Mouse (Mus musculus) urinary bladder, adult 18-20 months (tissue): ENCODE results near the gene Ets1.

Experiments
- DNase-seq, 2 experiments: peaks; one replicate each; pipeline ENCODE4 v3.0.0; 2022; ENCODE audit warnings: low spot score in 2 of 2, mixed read lengths in 2 of 2

Ets1 gene

GRCm38 (mm10) chr9:32666611-32667517 is 30.8 kb downstream of the Ets1 start:
- no peak for DNase-seq

DNA sequence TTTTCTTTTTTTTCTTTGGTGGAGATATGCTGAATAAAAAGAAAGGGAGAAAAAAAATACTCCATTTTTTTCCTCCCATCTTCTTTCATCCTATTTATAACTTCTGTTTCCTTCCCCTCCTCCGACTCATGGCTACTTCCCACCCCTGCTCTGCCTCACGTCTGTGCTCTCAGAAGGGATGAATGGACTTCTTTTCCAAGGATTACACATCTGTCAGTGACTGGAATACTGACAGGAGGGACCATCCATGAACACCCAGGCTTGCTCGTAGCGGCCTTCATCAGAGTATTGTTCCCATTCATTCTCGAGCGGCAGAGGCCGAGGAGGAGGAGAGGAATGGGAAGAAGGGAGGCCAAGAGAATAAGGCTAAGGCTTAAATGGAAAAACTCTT is 31.5 kb downstream of the Ets1 start:
- no peak for DNase-seq

DNA sequence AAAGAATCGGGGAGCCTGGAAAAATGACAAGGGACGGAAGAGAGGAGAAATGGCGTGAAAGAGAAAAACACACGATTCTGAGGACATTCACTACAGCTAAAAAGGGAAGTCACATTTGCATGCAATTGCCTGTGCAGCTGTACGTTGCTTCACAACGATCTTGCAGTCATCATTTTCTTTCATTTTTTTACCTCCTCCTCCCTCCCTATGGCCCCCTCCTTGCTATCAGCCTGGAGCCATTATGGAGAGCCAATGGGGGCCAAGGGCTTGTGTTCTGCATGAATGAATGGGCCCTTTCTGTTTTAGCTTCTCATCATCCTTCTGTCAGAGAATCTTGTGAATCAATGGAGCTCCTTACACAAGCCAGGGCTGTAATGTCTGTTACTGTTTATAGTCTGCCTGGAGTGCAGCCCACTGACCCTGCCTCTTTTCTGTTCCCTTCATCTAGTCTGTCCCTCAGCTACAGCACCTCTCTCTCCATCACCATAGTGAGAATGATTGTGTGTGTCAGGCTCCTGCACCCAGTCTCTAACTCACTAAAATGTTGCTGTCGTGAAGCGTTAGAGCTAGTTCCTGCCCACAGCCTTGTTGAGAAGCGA is 32.2 kb downstream of the Ets1 start:
- no peak for DNase-seq

DNA sequence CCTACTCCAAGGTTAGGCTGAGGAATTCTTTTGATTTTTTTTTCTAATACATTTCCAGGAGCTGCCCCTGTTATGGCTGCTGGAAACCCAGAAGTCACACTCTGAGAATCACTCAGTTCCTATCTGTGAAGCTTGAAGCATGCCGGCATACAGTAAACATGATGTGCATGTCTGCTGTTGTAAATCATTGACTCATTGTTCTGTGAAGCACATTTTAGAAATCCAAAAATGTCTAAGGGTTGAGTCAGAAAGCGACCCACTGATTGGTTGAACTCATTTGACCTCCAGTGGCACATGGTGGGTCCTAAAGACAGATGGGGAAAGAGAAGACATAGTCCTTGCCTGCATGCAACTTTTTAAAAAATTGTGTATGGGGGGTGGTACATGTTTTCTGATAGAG is 33.4 kb downstream of the Ets1 start:
- DNase-seq = no peak

- DNase-seq = peak; percentile 30 to 49
Measured at GRCm38 (mm10) chr9:32671970-32672859, 36.2 kb downstream of the Ets1 start.

DNA sequence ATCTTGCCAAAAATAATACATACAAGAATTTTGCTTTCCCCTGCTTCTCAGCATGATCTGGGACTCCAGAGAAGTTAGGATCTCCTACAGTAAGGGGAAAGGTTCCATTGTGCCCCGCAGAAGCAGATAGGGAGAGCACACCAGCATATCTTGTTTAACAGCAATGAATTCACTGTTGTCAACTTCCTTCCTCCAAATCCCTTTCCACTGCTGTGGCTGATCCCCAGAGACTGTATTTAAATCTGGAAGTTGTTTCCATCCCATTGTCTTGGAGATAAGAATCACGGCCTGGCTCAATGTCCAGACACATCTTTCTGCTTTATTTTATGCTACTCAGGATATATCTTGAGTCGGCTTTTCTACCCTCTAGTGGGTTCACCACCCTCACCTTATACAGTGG is 37.9 kb downstream of the Ets1 start:
- DNase-seq = no peak

- DNase-seq = no peak
Measured at GRCm38 (mm10) chr9:32675671-32676409, 39.8 kb downstream of the Ets1 start.

- no peak for DNase-seq
Measured at GRCm38 (mm10) chr9:32676480-32676879, 40.5 kb downstream of the Ets1 start.

GRCm38 (mm10) chr9:32677646-32678045 is 41.6 kb downstream of the Ets1 start:
- no peak for DNase-seq

DNA sequence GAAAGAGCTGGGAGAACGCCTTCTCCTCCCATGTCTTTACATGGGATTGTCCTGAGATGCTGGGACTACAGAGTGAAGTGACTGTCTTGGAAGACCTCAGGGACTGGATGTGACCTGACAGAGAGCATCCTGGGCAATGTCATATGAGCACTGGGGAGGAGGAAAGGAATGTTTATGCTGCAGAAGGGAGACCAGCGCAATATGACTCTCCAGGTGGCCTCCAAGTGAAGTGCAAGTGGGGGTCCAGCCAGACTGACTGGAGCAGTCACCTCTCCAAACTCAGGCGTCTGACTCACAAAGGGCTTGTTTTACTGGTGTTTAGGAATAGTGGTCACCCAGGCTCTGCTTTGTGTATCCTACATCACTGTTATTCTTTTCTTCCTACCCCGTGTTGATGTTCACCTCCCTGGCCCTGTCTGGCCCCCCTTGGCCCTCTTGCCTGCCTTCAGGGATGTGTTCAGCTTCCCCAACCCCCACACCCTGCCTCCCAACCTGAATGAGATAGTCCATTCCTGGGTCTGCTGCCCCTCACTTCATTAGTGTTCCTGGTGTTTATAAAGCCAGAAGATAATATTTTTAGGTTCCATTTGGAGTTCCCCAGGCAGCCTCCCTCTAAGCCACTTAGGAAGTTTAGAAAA is 42.2 kb downstream of the Ets1 start:
- no peak for DNase-seq

GRCm38 (mm10) chr9:32679531-32679930 is 43.5 kb downstream of the Ets1 start:
- no peak for DNase-seq

- no peak for DNase-seq
Measured at GRCm38 (mm10) chr9:32680201-32680600, 44.2 kb downstream of the Ets1 start.

DNA sequence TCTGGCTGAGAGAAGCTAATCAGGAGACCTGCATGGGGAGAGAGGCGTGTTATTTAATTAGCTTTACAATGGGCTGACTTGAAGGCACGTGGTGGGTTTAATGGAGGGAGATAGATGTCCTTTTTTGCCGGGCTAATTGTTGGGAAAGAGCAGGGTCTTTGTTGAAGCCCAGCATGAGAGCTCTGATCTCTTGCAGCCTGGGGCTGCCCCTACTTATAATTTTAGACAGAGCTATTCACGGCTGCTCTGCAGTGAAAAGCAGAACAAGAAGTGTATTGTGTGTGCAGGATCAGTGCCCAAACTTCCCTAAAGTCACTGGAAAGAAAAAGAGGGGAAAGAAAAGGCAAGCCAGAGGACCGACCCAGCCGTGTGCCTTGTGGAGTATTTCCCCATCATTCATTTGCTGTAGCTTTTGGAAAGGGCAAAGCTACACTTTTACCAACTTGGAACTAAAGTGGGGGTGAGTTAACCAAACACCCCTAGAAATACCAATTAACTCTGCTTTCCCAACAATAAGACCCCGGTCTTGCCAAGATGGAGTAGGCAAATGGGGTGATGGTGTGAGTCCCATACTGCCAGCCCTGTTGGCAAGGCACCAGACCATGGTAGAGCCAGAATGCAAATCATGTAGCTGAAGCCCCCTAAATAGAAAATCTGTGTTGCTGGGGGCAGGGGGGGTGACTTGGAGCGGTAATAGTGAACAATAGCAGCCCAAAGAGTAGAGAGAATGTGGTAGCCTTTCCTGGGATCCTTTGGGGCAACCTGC is 50.0 kb downstream of the Ets1 start:
- DNase-seq = no peak

DNA sequence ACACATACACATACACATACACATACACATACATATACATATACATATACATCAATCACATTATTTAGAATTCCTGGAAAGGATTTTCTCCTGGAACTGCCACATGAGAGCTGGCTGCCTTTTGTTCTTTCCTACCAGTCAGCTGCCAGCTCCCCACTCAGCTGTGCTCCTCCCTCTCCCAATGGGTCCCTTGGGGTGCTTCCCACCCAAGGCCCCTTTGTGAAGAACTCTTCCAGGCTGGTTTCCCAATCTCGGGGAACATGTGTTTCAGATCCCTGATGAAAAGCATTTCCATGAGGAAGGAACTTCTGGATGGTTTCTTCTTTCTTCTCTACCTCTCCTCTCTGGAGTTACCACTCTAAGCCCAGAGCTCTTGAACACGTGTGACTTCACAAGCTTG is 52.3 kb downstream of the Ets1 start:
- no peak for DNase-seq

- no peak for DNase-seq
Measured at GRCm38 (mm10) chr9:32691151-32691925, 55.3 kb downstream of the Ets1 start.

DNA sequence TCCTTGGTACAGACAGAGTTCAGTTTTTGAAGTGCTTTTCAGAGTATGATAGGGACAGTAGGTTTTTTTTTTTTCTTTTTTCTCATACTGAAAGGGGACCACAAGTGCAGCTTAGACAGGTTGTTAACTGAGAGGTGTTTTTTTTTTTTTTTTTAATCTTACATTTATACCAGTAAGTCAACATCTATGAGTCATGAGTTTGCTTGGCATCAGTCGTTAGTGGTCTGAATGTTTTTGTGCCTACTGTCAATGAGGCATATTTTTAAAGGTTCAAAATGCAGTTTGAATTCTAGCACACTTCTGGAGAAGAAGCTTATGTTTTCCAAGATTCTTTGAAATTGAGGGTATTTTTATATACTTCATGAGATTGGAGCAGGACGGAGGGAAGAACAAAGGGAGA is 56.9 kb downstream of the Ets1 start:
- DNase-seq = no peak

DNA sequence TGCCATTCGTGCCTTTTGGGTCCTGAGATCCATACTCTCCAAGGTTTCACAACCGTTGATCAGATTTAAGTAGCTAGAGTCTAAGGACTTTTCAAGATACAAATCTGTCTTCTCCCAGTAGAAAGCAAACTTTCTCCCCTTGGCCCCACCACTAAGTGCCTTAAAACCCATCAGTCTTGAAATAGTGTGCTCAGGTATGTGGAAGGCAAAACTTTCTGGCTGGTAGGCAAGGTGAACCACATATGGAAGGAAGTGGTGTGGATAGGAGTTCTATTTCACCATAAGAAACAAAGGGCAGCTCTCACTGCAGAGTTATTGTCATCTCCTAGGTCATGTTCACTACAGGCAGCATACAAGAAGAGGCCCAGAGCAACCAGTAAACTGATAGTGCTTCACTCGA is 57.4 kb downstream of the Ets1 start:
- DNase-seq = no peak

DNA sequence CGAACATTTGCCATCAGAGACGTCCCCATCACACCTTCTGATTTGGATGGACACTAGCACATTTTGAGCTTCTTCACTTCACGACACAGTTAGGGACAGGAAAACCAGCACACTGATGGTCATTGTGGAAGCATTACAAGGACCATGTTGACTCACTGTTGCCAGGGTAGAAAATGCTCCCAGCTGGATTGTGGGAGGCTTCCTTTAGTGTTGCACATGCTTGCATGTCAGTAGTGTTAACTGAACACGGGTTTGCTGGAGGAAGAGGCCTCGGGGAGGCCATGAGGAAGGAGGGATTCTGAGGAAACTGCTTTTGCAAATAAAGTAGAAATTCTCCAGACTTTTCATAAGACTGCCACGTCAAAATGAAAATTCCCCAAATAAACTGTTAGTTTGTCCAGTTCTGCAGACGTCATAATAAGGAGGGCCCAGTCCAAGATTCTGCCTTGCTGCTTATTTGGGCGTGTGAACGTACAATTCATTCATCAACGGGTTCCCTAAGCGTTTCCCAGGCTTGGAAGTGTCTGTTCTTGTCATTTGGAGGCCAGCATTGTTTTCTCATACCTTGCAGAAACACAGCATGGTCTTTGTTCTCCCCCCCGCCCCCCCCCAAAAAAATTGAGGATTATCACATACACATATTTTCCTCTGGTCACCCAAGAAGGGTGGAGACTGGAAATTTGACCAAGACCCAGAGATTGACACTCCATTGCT is 58.2 kb downstream of the Ets1 start:
- DNase-seq = no peak

DNA sequence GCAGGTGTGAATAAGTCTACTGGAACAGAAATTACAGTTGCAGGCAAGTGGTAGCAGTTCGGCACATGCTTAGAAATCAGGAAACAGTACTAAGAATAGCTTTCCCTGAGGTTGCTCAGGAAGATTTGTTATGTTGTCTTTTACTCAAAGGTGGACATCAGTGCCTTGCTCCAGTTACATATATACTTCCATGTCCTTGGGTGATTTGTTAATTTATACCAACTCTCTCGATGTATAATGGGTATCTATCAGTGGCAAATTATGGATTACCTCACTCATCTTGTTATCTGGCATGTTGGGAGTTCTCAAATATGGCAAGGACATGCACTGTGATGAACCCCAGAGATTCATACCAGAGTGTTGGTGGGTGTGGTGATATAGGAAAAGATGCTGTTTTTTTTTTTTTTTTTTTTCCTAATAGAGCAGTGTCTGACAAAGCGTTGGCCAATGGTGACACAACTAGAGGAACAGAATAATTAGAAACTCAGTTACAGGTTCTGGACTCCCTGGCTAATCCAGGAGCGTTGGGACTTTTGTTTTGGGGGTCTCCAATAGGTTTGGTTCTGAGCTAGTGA is 59.0 kb downstream of the Ets1 start:
- no peak for DNase-seq
